In the genomic region with DNA sequence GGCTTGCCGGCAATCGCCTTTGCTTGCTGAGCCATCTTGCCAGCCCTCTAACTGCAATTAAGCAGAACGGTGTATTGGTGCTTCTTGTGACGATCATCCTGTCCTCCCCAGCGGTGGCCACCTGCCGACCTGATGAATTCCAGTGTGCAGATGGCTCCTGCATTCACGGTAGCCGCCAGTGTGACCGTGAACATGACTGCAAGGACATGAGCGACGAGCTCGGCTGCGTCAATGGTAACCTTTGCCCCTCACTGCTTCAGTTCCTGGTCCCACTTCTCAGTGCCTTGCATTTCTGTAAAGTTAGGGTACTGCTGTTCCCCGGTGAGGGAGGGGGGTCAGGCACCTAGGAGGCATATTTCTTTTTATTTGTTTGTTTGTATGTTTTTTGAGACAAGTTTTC, we compare ENCODE assay signal across 23 mouse cellular contexts. TPM values are rescaled to one million over a fixed set of nuclear protein-coding genes. Genes with fewer than 3 reads are reported as not detected.
A peak's percentile ranks its signal among the peaks of the same experiment; 100 is the strongest.
DNase-seq lines count a peak whose midpoint lies in the region; ATAC-seq and TF ChIP-seq lines count a peak whose summit lies in the region.
"Had no signal": no experiment of that assay in that cellular context is flagged by ENCODE, and none has a peak within 500 bp of the region (broad histone marks: within the 10 kb centered on the region; RNA-seq: fewer than 3 reads in every experiment).

No protein-coding gene starts in this region.

- no peaks in the 10 kb centered on the region for H3K27me3 ChIP-seq in kidney, adult 2 months (replicated peaks; ENCODE audit: control insufficient read depth, insufficient read depth, low read length)
- no peaks in the 10 kb centered on the region for H3K27me3 ChIP-seq in intestine, postnatal 0 days (replicated peaks; ENCODE audit: control insufficient read depth, insufficient read depth, low read length)
- H3K27me3 ChIP-seq: embryonic facial prominence, embryonic 12.5 days; embryonic facial prominence, embryonic 15.5 days; hindbrain, embryonic 12.5 days; hindbrain, embryonic 15.5 days had no signal

- DNase-seq in adrenal gland, adult (ENCODE audit: inconsistent age in 2 of 2, low spot score in 1 of 2) = peak; percentile 66 to 85
- no peak for DNase-seq in adrenal gland, postnatal 25 days
- DNase-seq in adrenal gland, postnatal 36 days = peak; percentile 34 to 44
- no peak for DNase-seq in adrenal gland, adult 8-10 months
- peak; percentile 44 for DNase-seq in kidney, adult 2 months
- DNase-seq in kidney, postnatal 10 days = no peak
- no peak for DNase-seq in right cerebral cortex, postnatal 10 days (ENCODE audit: low spot score in 2 of 2)
- DNase-seq: adrenal gland, postnatal 10 days; cerebellum, adult 11 months; cerebellum, adult 2 months; cerebellum, adult 9-11 months; cerebellum, postnatal 25 days; forebrain, postnatal 0 days; gastrocnemius, adult 2 months; gastrocnemius, postnatal 14 days had no signal

- 65% methylated on average over 14 of the region's 14 CpGs for WGBS in kidney, adult 2 months
- WGBS in intestine, postnatal 0 days = 59% methylated on average over 14 of the region's 14 CpGs

- H3K36me3 ChIP-seq in kidney, adult 2 months (ENCODE audit: control insufficient read depth, insufficient read depth, low read length) = no peaks in the 10 kb centered on the region; the same call in none of the 2 replicates
- peaks cover 81% of the 10 kb centered on the region for H3K36me3 ChIP-seq in intestine, postnatal 0 days (ENCODE audit: control insufficient read depth, insufficient read depth)

- TF ChIP-seq CTCF in kidney, adult 2 months (conservative IDR thresholded peaks at IDR 0.05; ENCODE audit: insufficient read depth, insufficient read length, low read depth, low read length) = no peak
- TF ChIP-seq CTCF in intestine, postnatal 0 days (IDR thresholded peaks at IDR 0.05; ENCODE audit: low read depth) = no peak

- no peaks in the 10 kb centered on the region for H3K9me3 ChIP-seq in intestine, postnatal 0 days (ENCODE audit: control insufficient read depth)
- H3K9me3 ChIP-seq: embryonic facial prominence, embryonic 12.5 days; embryonic facial prominence, embryonic 15.5 days; hindbrain, embryonic 12.5 days; hindbrain, embryonic 15.5 days had no signal

- H3K27ac ChIP-seq in kidney, adult 2 months (ENCODE audit: insufficient read depth, low read depth, low read length) = no peak overlapping the region
- H3K27ac ChIP-seq in intestine, postnatal 0 days (ENCODE audit: low read depth, low read length) = peak overlapping the region; percentile 78
- H3K27ac ChIP-seq: embryonic facial prominence, embryonic 12.5 days; embryonic facial prominence, embryonic 15.5 days; gastrocnemius, adult 2 months; hindbrain, embryonic 12.5 days; hindbrain, embryonic 15.5 days had no signal

- no peak for ATAC-seq in intestine, postnatal 0 days
- ATAC-seq: activated CD4-positive, CD25-positive, alpha-beta regulatory T cell, adult 4 months; forebrain, embryonic 14.5 days; forebrain, postnatal 0 days had no signal

- no peak overlapping the region for H3K4me2 ChIP-seq in intestine, postnatal 0 days (replicated peaks; ENCODE audit: low read depth)
- H3K4me2 ChIP-seq: embryonic facial prominence, embryonic 12.5 days; embryonic facial prominence, embryonic 15.5 days; heart, embryonic 11.5 days; hindbrain, embryonic 12.5 days; hindbrain, embryonic 15.5 days had no signal

- no peak for TF ChIP-seq POLR2A in kidney, adult 2 months (IDR thresholded peaks at IDR 0.05; ENCODE audit: low read depth, low read length)

- no peak overlapping the region for H3K4me3 ChIP-seq in kidney, adult 2 months (ENCODE audit: insufficient read depth, low read depth, low read length)
- no peak overlapping the region for H3K4me3 ChIP-seq in intestine, postnatal 0 days (ENCODE audit: low read depth, low read length)
- H3K4me3 ChIP-seq: embryonic facial prominence, embryonic 12.5 days; embryonic facial prominence, embryonic 15.5 days; gastrocnemius, adult 2 months; hindbrain, embryonic 12.5 days; hindbrain, embryonic 15.5 days had no signal

- no peak overlapping the region for H3K9ac ChIP-seq in intestine, postnatal 0 days (ENCODE audit: low read depth, low read length)
- H3K9ac ChIP-seq: embryonic facial prominence, embryonic 12.5 days; embryonic facial prominence, embryonic 15.5 days; forebrain, postnatal 0 days; hindbrain, embryonic 12.5 days; hindbrain, embryonic 15.5 days had no signal

- peaks cover 7% of the 10 kb centered on the region; the same call in 1 of the 2 replicates for H3K4me1 ChIP-seq in kidney, adult 2 months (ENCODE audit: control insufficient read depth, insufficient read depth, low read length)
- H3K4me1 ChIP-seq in intestine, postnatal 0 days (replicated peaks; ENCODE audit: control insufficient read depth, insufficient read depth, low read length) = 0 out of 2 replicates have a peak, but pooled peaks cover 7% of the 10 kb centered on the region
- H3K4me1 ChIP-seq: embryonic facial prominence, embryonic 12.5 days; embryonic facial prominence, embryonic 15.5 days; hindbrain, embryonic 12.5 days; hindbrain, embryonic 15.5 days had no signal

RNA-seq across cellular contexts. Expression of gene Ldlr, which starts 11.8 kb away (rescaled TPM):
- total RNA-seq in adrenal gland, postnatal 25 days (2021) = 126 and 145 TPM in 2 replicates
- total RNA-seq in adrenal gland, postnatal 36 days (2021) = 100 to 1,000 TPM; 119 to 184 TPM
- 100 to 1,000 TPM; 102 to 164 (median 147) TPM for total RNA-seq in adrenal gland, adult 8-10 months (2022)
- 26.9 and 28.8 TPM in 2 replicates for polyA plus RNA-seq in kidney, adult 2 months (2012; rRNA removed)
- 22.8 and 26.6 TPM in 2 replicates for polyA plus RNA-seq in intestine, postnatal 0 days (2015; fragmentation: Nextera tagmentation; extraction: Ambion mirVana)

RNA-seq across cellular contexts. Expression of gene Spc24, which starts 25.0 kb away (rescaled TPM):
- 4.7 and 5.6 TPM in 2 replicates for total RNA-seq in adrenal gland, postnatal 25 days (2021)
- 1 to 10 TPM; 2.3 to 3.9 TPM for total RNA-seq in adrenal gland, postnatal 36 days (2021)
- total RNA-seq in adrenal gland, adult 8-10 months (2022) = 1 to 10 TPM in 3 of 4 experiments, under 1 TPM in 1; 0.32 to 4.9 (median 2.1) TPM
- 3.4 and 6.0 TPM in 2 replicates for polyA plus RNA-seq in kidney, adult 2 months (2012; rRNA removed)
- polyA plus RNA-seq in intestine, postnatal 0 days (2015; fragmentation: Nextera tagmentation; extraction: Ambion mirVana) = 23.5 and 32.4 TPM in 2 replicates

Comparison
In these comparisons a context has a peak if more than half of its experiments do, and no peak if none do; other contexts are left out.
1. DNase-seq: peak in adrenal gland, adult (2 of 2), adrenal gland, postnatal 36 days (2 of 2) and kidney, adult 2 months (single experiment); none in adrenal gland, postnatal 25 days (single experiment), adrenal gland, adult 8-10 months (single experiment), kidney, postnatal 10 days (single experiment) and right cerebral cortex, postnatal 10 days (0 of 2).